Mouse (Mus musculus) kidney, postnatal 0 days (tissue): Measurements from ENCODE around the gene Atp11a. TPM values are rescaled to one million over a fixed set of nuclear protein-coding genes. Genes with fewer than 3 reads are reported as not detected.
A peak's percentile ranks its signal among the peaks of the same experiment; 100 is the strongest.

ENCODE experiments used
- ATAC-seq: fragments of 200-750 bp; cut with Nextera tagmentation; replicated peaks from 2 replicates; pipeline ENCODE4 v1.8.0; 2017; ENCODE audit warnings: low read depth, moderate number of reproducible peaks, moderate TSS enrichment, moderate library complexity; ENCODE audit not compliant: low FRiP score
- DNase-seq: peaks from one replicate; pipeline ENCODE4 v3.0.0-alpha.2; 2016; ENCODE audit warnings: low spot score
- H3K27ac ChIP-seq: fragments of 300-500 bp; sonication (generic); 2 replicates; pipeline ENCODE4 v1.5.1; 2014; ENCODE audit warnings: mild to moderate bottlenecking
- H3K27me3 ChIP-seq: fragments of 300-500 bp; sonication (generic); 2 replicates; pipeline ENCODE4 v1.6.1; 2014; ENCODE audit warnings: low read length, mixed read lengths; ENCODE audit not compliant: insufficient read depth
- H3K36me3 ChIP-seq: fragments of 300-500 bp; sonication (generic); 2 replicates; pipeline ENCODE4 v1.6.1; 2014; ENCODE audit warnings: low read length, mixed read lengths; ENCODE audit not compliant: insufficient read depth
- H3K4me1 ChIP-seq: fragments of 300-500 bp; sonication (generic); replicated peaks from 2 replicates; pipeline ENCODE4 v1.6.1; 2014; ENCODE audit warnings: antibody characterized with exemption, low read length, mixed read lengths; ENCODE audit not compliant: insufficient read depth
- H3K4me2 ChIP-seq: fragments of 300-500 bp; sonication (generic); 2 replicates; pipeline ENCODE4 v1.6.1; 2014; ENCODE audit warnings: mild to moderate bottlenecking, low read length, moderate library complexity, mixed read lengths
- H3K4me3 ChIP-seq: fragments of 300-500 bp; sonication (generic); replicated peaks from 2 replicates; pipeline ENCODE4 v1.5.1; 2014; ENCODE audit warnings: low read depth, low read length
- H3K9ac ChIP-seq: fragments of 300-500 bp; sonication (generic); 2 replicates; pipeline ENCODE4 v1.6.1; 2014; ENCODE audit warnings: low read depth, low read length
- H3K9me3 ChIP-seq: fragments of 300-500 bp; sonication (generic); replicated peaks from 2 replicates; pipeline ENCODE4 v1.6.1; 2016; ENCODE audit warnings: low read length, inconsistent platforms, mixed read lengths
- CTCF ChIP-seq: IDR thresholded peaks from 2 replicates; pipeline ENCODE4 v1.5.1; 2016; ENCODE audit warnings: antibody characterized with exemption, low read depth, mild to moderate bottlenecking, moderate library complexity
- WGBS: fragments of 180-500 bp; shearing (Covaris S2); extraction: QIAGEN DNeasy Blood & Tissue Kit; methylation state at CpG from one replicate; pipeline ENCODE4 v1.1.7; 2014; 5-methylcytosine and 5-hydroxymethylcytosine counted together
- polyA plus RNA-seq: library from polyadenylated mRNA; unstranded; fragments of >200 nt; fragmentation: Nextera tagmentation; extraction: Ambion mirVana; gene quantifications from 2 replicates; pipeline ENCODE4 v1.2.1, GENCODE M21; 2015

Gene Atp11a
- polyA plus RNA-seq, 1 experiment from 2014 or later, result 24.5 TPM

GRCm38 (mm10) chr8:12893797-12894578, 137.2 kb downstream of the Atp11a start:
- Histone ChIP-seq H3K4me3 (no peak overlapping the region), H3K9me3 (no peaks in the 10 kb centered on the region), H3K27ac (no peak overlapping the region), H3K36me3 (no peaks in the 10 kb centered on the region), H3K4me2 (no peak overlapping the region), H3K4me1 (peaks cover 21% of the 10 kb centered on the region), H3K27me3 (no peaks in the 10 kb centered on the region), H3K9ac (no peak overlapping the region)
- DNase-seq, result no peak
- ATAC-seq, result no peak
- no peak for TF ChIP-seq CTCF
- 89% methylated on average over 12 of the region's 12 CpGs for WGBS

DNA sequence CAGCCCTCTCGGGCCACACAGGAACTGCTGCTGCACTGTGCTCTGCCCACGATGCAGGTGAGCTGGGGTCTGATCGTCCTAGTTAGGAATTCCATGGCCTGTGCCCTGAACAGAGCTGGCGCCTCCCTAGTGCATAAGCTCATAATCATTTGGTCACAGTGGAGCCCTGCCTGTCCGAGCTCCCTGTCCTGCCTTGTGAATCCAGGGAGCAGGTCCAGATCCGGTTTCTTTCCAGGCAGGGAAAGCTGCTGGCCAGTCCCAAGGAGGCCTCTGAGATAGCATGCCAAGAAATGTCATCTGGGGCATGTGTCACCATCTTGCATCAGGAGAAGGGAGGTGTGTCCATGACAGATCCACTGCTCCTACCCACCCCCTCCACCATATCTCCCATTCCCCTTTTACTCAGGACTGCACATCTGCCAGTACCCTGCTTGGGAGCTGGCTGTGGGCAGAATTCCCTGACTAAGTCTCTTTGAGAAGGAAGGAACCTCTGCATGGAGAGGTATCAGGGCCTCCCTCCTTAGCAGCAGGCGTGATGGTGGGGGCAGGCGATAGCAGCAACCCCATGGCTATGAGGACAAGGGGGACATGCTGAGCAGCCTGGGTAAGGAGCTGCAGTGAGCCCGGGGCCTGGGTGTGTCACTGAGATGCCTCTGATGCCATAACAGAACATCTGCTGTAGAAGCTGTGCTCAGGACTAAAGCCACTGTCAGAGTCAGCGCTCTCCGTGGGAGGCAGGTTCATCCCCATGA, 138.1 kb downstream of the Atp11a start:
- Histone ChIP-seq H3K4me3 (no peak overlapping the region), H3K9ac (no peak overlapping the region), H3K36me3 (no peaks in the 10 kb centered on the region), H3K27ac (no peak overlapping the region), H3K9me3 (no peaks in the 10 kb centered on the region), H3K4me2 (no peak overlapping the region), H3K4me1 (peaks cover 22% of the 10 kb centered on the region), H3K27me3 (no peaks in the 10 kb centered on the region)
- no peak for TF ChIP-seq CTCF
- no peak for ATAC-seq
- DNase-seq, result no peak
- 70% methylated on average over 11 of the region's 11 CpGs for WGBS

GRCm38 (mm10) chr8:12895535-12896150, 138.8 kb downstream of the Atp11a start:
- H3K4me3 ChIP-seq, result no peak overlapping the region
- no peak overlapping the region for H3K9ac ChIP-seq
- peak; percentile 66 for TF ChIP-seq CTCF
- no peaks in the 10 kb centered on the region for H3K36me3 ChIP-seq
- H3K4me2 ChIP-seq, result no peak overlapping the region
- no peak for ATAC-seq
- H3K9me3 ChIP-seq, result no peaks in the 10 kb centered on the region
- peaks cover 22% of the 10 kb centered on the region for H3K4me1 ChIP-seq
- DNase-seq, result peak; percentile 47
- whole genome bisulfite sequencing, result 67% methylated on average over 9 of the region's 9 CpGs
- no peaks in the 10 kb centered on the region for H3K27me3 ChIP-seq
- no peak overlapping the region for H3K27ac ChIP-seq

DNA sequence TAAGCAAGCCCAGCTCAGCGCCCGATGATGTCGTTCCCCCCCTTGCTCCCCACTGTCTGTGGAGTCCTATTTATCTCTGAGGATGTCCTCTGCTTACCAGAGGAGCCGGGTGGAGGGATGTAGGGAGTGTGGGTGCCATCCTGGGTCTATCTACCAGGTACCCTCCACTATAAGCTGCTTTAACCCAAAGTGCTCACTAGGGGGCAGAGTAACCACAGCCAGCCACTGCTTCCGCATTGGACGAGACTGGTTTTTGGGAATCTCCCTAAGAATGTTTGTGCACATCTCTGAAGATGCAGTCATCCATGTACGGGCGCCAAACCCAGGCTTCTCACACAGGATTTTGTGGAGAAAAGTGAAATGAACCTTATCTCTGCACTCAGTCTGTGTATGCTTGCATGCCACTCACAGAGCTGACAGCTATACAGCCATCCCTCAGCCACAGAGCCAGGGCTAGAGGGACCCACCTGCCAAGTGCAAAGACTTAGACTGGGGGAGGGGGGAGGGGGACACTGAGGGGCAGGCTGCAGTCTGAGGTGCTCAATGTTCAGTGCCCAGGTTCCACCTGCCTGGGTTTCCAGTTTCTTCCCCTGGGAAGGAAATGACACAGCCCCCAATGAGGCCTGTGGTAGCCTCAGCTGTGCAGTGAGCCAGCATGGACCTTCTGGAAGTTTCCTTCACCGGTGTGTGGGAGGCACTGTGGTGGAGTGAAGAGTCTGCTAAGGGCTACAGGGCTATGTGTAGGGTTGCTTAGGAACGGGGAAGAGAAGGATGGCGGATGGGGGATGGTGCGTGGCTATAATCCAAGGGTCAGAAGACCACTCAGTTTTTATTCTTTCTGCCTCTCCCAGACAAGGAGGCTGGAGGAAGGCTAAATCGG, 139.9 kb downstream of the Atp11a start:
- ATAC-seq (peak; percentile 75), DNase-seq (peak; percentile 86)
- 22% methylated on average over 13 of the region's 13 CpGs for WGBS
- TF ChIP-seq CTCF, result peak; percentile 85
- Histone ChIP-seq H3K4me2 (no peak overlapping the region), H3K9ac (no peak overlapping the region), H3K27ac (no peak overlapping the region; the same call in 1 of the 2 replicates), H3K27me3 (no peaks in the 10 kb centered on the region), H3K36me3 (no peaks in the 10 kb centered on the region), H3K9me3 (no peaks in the 10 kb centered on the region), H3K4me3 (no peak overlapping the region), H3K4me1 (peaks cover 22% of the 10 kb centered on the region)

DNA sequence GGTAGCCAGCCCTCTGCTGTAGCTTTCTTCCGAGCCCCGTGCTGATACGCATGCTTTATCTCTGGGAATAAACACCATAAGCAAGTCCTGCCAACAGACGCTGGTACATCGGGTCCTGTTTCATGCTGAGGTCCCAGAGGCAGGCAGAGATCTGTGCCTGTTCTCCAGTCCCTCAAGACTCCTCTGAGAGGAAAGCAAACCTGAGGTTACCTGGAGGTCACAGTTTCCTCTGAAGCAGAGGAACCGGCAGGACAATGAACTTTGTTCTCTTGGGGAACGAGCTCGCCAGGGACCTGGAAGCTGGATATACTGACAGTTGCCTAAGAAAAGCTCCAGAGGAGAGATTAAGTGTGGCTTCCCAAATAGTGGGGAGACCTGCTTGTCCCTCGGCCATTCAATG, 141.0 kb downstream of the Atp11a start:
- no peak overlapping the region for H3K4me3 ChIP-seq
- H3K4me2 ChIP-seq, result no peak overlapping the region
- H3K4me1 ChIP-seq, result peaks cover 22% of the 10 kb centered on the region
- H3K9me3 ChIP-seq, result no peaks in the 10 kb centered on the region
- TF ChIP-seq CTCF, result no peak
- ATAC-seq (no peak), DNase-seq (peak; percentile 41)
- no peak overlapping the region for H3K9ac ChIP-seq
- H3K27ac ChIP-seq, result no peak overlapping the region
- H3K27me3 ChIP-seq, result no peaks in the 10 kb centered on the region
- no peaks in the 10 kb centered on the region for H3K36me3 ChIP-seq
- WGBS, result 41% methylated on average over 9 of the region's 9 CpGs
